Comparison of ENCODE assay signal across 9 mouse cellular contexts in the genomic region with DNA sequence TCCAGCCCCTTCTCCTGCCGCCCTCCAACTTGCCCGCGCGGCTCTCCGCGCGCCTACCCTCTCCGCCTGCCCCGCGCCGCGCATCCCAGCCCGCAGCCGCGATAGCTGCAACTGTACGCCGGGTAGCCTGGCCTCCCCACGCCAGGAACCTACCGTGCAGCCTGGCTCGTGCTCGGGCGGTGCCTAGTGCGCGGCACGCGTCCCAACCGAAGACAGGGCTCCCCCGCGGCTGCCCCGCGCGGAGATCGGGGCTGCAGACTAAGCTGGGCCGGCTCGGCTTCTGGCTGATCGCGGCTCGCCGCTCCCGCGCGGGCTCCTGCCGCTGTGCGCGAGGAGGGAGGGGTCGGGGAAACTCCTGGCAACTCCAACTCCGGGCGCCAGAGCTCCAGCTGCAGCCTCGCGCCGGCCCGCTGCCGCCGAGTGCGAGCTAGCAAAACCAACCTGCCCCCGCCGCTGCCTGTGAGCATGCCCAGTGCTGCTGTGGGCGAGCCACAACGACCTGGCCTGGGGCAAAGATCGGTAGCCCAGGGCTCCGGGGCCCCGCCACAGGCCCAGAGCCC. TPM values are rescaled to one million over a fixed set of nuclear protein-coding genes. Genes with fewer than 3 reads are reported as not detected.
DNase-seq lines count a peak whose midpoint lies in the region; ATAC-seq and TF ChIP-seq lines count a peak whose summit lies in the region.
"Had no signal": no experiment of that assay in that cellular context is flagged by ENCODE, and none has a peak within 500 bp of the region (broad histone marks: within the 10 kb centered on the region; RNA-seq: fewer than 3 reads in every experiment).

No protein-coding gene starts in this region.

- no peak for TF ChIP-seq EP300 in heart, postnatal 0 days (IDR thresholded peaks at IDR 0.05; ENCODE audit: low read depth)
- no peak for TF ChIP-seq EP300 in liver, embryonic 14.5 days (IDR thresholded peaks at IDR 0.05; ENCODE audit: low read depth)

- under 1% methylated on average over 59 of the region's 62 CpGs for WGBS in forebrain, embryonic 13.5 days
- under 1% methylated on average over 61 of the region's 62 CpGs for WGBS in heart, postnatal 0 days
- WGBS in liver, embryonic 14.5 days (ENCODE audit: insufficient replicate concordance) = under 1% methylated on average over 61 of the region's 62 CpGs

- no peak for TF ChIP-seq CTCF in heart, postnatal 0 days (IDR thresholded peaks at IDR 0.05; ENCODE audit: low read depth)
- no peak for TF ChIP-seq CTCF in liver, embryonic 14.5 days (IDR thresholded peaks at IDR 0.05; ENCODE audit: low read depth)

- peak overlapping the region; percentile 86 for H3K27ac ChIP-seq in forebrain, embryonic 13.5 days
- H3K27ac ChIP-seq in heart, postnatal 0 days (ENCODE audit: low read depth) = peak overlapping the region; percentile 87
- no peak overlapping the region for H3K27ac ChIP-seq in liver, embryonic 14.5 days

- ATAC-seq in forebrain, embryonic 13.5 days = peak; percentile 87
- ATAC-seq in heart, postnatal 0 days (ENCODE audit: insufficient read depth, low read depth) = peak; percentile 82
- ATAC-seq in liver, embryonic 14.5 days (ENCODE audit: insufficient read depth) = peak; percentile 76

- H3K36me3 ChIP-seq in forebrain, embryonic 13.5 days (ENCODE audit: poor library complexity, severe bottlenecking) = no peaks in the 10 kb centered on the region
- no peaks in the 10 kb centered on the region for H3K36me3 ChIP-seq in heart, postnatal 0 days (replicated peaks; ENCODE audit: control insufficient read depth, insufficient read depth, low read length)
- no peaks in the 10 kb centered on the region for H3K36me3 ChIP-seq in liver, embryonic 14.5 days (replicated peaks; ENCODE audit: control insufficient read depth, insufficient read depth, low read depth)

- H3K9me3 ChIP-seq in forebrain, embryonic 13.5 days (replicated peaks) = no peaks in the 10 kb centered on the region
- H3K9me3 ChIP-seq in heart, postnatal 0 days (replicated peaks; ENCODE audit: control insufficient read depth, low read length) = no peaks in the 10 kb centered on the region
- no peaks in the 10 kb centered on the region for H3K9me3 ChIP-seq in liver, embryonic 14.5 days (ENCODE audit: control insufficient read depth, low read length)

- peak overlapping the region; percentile 82 for H3K9ac ChIP-seq in forebrain, embryonic 13.5 days
- peak overlapping the region; percentile 72 for H3K9ac ChIP-seq in heart, postnatal 0 days (replicated peaks; ENCODE audit: low read depth, low read length)
- peak overlapping the region; percentile 27; the same call in 1 of the 2 replicates for H3K9ac ChIP-seq in liver, embryonic 14.5 days (replicated peaks)

- H3K27me3 ChIP-seq in forebrain, embryonic 13.5 days = 0 out of 2 replicates have a peak, but pooled peaks cover 2% of the 10 kb centered on the region
- no peaks in the 10 kb centered on the region for H3K27me3 ChIP-seq in heart, postnatal 0 days (ENCODE audit: control insufficient read depth, insufficient read depth, low read length)
- peaks cover 24% of the 10 kb centered on the region for H3K27me3 ChIP-seq in liver, embryonic 14.5 days (ENCODE audit: control insufficient read depth, insufficient read depth, low read length)

- H3K4me1 ChIP-seq in forebrain, embryonic 13.5 days = peaks cover 23% of the 10 kb centered on the region
- H3K4me1 ChIP-seq in heart, postnatal 0 days (ENCODE audit: control insufficient read depth, insufficient read depth) = 0 out of 2 replicates have a peak, but pooled peaks cover 7% of the 10 kb centered on the region
- H3K4me1 ChIP-seq in liver, embryonic 14.5 days (replicated peaks; ENCODE audit: control insufficient read depth in 2 of 2, insufficient read depth in 2 of 2, low read length in 1 of 2) = peaks cover 0 to 2% of the 10 kb centered on the region in 2 experiments; a peak in 1 of 4 replicates

- H3K4me2 ChIP-seq in forebrain, embryonic 13.5 days = peak overlapping the region; percentile 98
- H3K4me2 ChIP-seq in heart, postnatal 0 days (ENCODE audit: low read depth, low read length) = peak overlapping the region; percentile 99
- H3K4me2 ChIP-seq in liver, embryonic 14.5 days (ENCODE audit: low read depth) = peak overlapping the region; percentile 18

- H3K4me3 ChIP-seq in forebrain, embryonic 13.5 days = peak overlapping the region; percentile 74
- H3K4me3 ChIP-seq in heart, postnatal 0 days (ENCODE audit: low read depth, low read length) = peak overlapping the region; percentile 77
- H3K4me3 ChIP-seq in liver, embryonic 14.5 days (ENCODE audit: insufficient read depth in 1 of 2, low read depth in 2 of 2, low read length in 2 of 2) = peak overlapping the region; percentile 48 to 51
- H3K4me3 ChIP-seq: myocyte had no signal

- peak; percentile 77 for DNase-seq in layer of hippocampus, adult 11-12 months (ENCODE audit: low spot score)
- no peak for DNase-seq in layer of hippocampus, adult 9-10 months (ENCODE audit: low spot score)
- peak; percentile 75 for DNase-seq in heart, postnatal 0 days (ENCODE audit: low spot score)
- peak; percentile 91 for DNase-seq in kidney, postnatal 36 days
- no peak for DNase-seq in liver, embryonic 14.5 days (ENCODE audit: low read depth in 3 of 3, low spot score in 3 of 3)
- DNase-seq in neural tube, embryonic 10.5 days (ENCODE audit: extremely low spot score, low spot score) = peak; percentile 88
- peak; percentile 83 for DNase-seq in testis, postnatal 10 days (ENCODE audit: low spot score)

RNA-seq across cellular contexts. Expression of a gene that starts 0.4 kb away (rescaled TPM):
- 9.9 and 13.1 TPM in 2 replicates for polyA plus RNA-seq in forebrain, embryonic 13.5 days (2015; fragmentation: Nextera tagmentation; extraction: Ambion mirVana)
- total RNA-seq in heart, postnatal 0 days (2014; rRNA removed; ENCODE audit: low replicate concordance) = 8.0 and 14.5 TPM in 2 replicates
- polyA plus RNA-seq in heart, postnatal 0 days (2015; fragmentation: Nextera tagmentation; extraction: Ambion mirVana) = 9.1 and 10.9 TPM in 2 replicates
- 1.9 and 3.0 TPM in 2 replicates for polyA plus RNA-seq in liver, embryonic 14.5 days (2012; rRNA removed)
- polyA plus RNA-seq in liver, embryonic 14.5 days (2014; fragmentation: Nextera tagmentation; extraction: Ambion mirVana) = 2.6 and 3.6 TPM in 2 replicates
- polyA plus RNA-seq: myocyte had no signal

Comparison
In these comparisons a context has a peak if more than half of its experiments do, and no peak if none do; other contexts are left out.
1. DNase-seq: peak in layer of hippocampus, adult 11-12 months (single experiment), heart, postnatal 0 days (single experiment), kidney, postnatal 36 days (2 of 2), neural tube, embryonic 10.5 days (single experiment) and testis, postnatal 10 days (single experiment); none in layer of hippocampus, adult 9-10 months (single experiment) and liver, embryonic 14.5 days (0 of 3).
2. H3K4me2 ChIP-seq: peak in every context shown above with its lines; median percentile 99 in heart, postnatal 0 days; 98 in forebrain, embryonic 13.5 days; 18 in liver, embryonic 14.5 days.
3. H3K9ac ChIP-seq: peak in every context shown above with its lines; median percentile 82 in forebrain, embryonic 13.5 days; 72 in heart, postnatal 0 days; 27 in liver, embryonic 14.5 days.
4. Peak in every context shown above with its lines, with median percentiles within 50 percentile points of each other: ATAC-seq and H3K4me3 ChIP-seq.